Mouse (Mus musculus): Measurements from ENCODE around the gene Amotl2.
"Not testable (repeated sequence)": the region's sequence is repeated elsewhere in the genome, so short reads cannot be mapped to it uniquely, and the experiment has no call there.

Amotl2 gene

DNA sequence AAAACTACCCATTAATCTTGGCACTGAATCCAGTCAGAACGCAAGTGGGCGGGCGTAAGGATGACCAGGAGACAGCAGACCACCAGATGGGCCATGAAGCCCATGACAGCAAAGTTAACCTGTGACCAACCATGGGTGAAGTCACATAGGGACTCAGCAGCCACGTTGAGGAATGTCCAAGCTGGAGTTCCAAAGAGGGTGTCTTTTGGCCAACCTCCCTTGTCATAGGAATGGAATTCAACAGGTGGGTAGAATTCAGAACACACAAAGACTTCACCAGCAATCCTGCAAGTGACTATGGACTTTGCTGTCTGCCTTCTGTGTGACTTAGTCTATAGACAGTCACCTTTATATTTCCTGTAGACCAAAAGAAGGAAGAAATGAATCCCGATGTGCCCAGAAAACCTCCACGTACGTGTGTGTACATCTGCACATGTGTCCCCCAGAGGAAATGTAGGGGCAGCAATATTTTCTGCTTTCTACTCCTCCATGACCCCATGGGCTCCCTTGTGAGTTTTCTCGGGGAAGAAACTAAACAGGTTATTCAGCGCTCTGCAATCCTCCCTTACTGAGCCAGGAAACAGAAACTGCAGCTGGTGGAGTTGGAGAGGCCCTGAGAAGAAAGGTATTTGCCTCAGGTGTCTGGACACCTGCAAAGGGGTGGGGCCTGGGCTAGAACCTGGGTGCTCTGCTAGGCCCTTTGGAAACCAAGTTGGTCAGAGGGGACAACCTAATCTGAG is 17.7 kb downstream of the Amotl2 start:
- no peak for DNase-seq (ENCODE audit: low spot score in 2 of 2)

DNA sequence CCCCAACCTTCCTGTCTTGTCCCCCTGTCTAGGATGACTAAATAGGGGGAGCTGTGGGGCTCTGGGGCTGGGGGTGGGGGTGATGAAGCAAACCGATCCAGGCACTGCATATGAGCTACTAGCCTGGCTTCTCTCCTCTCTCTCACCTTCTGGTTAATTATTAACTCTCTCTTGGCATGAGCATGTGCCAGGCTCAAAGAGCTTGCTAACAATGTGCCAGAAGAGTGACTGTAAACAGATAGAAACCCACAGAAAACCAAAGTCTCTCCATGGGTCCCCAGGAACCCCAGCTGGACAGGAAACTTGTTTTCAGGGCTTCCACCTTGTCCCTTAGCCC is 18.2 kb downstream of the Amotl2 start:
- DNase-seq (ENCODE audit: low spot score in 2 of 2): no peak

DNA sequence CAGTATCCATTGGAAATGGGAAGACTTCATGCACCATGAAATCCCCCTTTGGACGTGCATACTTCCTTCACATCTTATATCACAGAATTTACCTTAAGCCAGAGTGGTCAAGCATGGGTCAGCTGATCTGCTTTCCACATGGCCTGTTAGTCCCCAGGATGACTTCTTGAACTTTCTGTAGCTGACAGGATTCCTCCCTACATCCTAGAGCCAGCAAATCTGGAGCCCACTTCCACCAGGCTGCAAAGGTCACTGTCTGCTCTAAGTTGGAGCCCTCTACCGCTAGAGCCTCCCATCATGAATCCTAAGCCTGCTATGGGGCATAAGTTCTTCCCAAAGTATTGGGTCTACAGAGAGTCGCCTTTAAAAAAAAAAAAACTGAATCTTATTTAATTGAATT is 18.8 kb downstream of the Amotl2 start:
- no peak for DNase-seq (ENCODE audit: low spot score in 2 of 2)

DNA sequence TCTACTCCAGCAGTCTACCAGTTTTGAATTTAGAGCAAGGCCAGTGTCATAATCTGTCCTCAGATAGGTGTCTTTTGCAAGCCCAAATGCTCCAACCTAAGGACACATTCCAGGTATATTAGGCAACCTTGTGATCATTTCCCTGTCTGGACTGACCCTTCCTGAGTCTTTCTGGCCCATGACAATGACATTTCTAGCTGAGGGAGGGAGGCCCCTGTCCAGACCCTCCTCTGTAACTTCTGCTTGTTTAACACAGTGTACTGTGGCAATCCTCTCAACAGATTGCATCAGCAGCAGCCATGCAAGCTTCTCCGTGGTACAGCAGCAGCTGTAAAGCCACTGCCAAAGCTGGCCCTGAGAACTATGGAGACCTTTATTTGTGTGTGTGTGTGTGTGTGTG is 19.5 kb downstream of the Amotl2 start:
- DNase-seq (ENCODE audit: low spot score in 2 of 2): no peak

DNA sequence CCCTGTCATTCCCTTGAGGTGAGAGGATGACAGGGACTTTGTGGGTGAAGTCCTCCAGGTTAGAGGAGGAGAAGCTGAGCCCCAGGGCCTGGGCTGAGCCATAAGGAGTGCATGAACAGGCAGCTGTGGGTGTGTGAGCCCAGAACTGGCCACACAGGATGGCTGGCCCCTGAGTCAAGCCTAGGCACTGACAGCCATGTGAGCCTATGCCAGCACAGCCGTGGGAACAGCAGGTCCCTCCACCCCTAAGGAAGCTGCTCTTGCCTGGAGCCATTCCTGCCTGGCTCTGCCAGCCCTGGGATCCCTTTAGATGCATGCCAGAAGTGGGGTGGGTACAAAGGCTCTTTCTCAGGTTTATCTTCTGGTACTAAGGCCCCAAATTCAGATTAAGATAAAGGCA is 20.9 kb downstream of the Amotl2 start:
- no peak for DNase-seq (ENCODE audit: low spot score in 2 of 2)

DNA sequence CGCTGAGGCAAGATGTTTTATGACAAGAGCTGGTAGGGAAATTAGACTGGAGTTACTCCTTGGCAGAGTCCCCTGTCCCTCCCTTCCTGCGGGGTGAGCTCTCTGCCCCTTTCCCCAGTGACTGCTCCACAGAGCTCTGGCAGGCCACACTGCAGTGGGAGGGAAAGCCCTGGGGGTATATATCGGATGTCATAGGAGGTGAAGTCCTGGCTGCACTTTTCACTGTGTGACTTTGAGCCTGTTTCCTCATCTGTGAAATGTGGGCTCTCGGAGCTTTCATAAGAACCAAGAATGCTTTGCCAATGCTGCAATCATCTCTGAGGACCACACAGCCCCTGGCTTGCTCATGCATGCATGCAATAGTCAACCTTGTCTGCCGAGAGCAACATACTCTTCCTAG is 30.3 kb downstream of the Amotl2 start:
- no peak for DNase-seq (ENCODE audit: low spot score in 2 of 2)

DNA sequence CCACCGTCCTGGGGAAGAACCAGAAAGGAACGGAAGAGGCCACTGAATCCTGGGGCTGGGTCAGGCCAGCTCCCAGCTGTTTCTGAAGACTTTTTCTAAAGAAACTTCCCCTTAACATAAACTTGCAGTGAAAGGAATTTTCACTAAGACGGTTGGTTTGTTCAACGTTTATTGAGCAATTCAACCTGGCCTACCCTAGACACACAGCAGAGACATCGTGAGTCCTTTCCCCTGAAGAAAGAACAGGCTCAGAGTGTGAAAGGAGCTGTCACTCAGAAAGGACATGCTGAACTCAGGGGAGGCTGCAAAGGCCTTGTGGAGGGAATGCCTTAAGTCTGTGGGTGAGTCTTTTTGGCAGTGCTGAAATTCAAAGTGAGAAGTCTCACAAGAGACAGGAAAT is 31.4 kb downstream of the Amotl2 start:
- DNase-seq (ENCODE audit: low spot score in 2 of 2): no peak

DNA sequence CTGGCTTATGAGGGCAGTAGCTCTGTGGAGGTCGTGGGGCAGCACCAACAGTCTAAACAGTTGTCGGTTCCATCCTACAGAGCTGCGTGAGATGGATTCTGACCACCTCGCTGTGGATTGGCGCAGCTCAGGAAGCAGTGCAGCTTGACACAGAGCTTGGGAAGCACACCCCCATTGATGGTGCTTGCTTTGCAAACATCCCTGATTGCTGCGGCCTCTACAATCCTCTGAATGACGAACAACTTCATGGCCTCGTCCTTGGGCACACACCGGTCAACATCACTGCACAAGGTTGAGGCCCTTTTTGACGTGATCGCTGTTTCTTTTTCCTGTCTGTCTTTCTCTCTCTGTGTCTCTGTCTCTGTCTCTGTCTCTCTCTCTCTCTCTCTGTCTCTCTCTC is 32.7 kb downstream of the Amotl2 start:
- DNase-seq (ENCODE audit: low spot score in 2 of 2): no peak

DNA sequence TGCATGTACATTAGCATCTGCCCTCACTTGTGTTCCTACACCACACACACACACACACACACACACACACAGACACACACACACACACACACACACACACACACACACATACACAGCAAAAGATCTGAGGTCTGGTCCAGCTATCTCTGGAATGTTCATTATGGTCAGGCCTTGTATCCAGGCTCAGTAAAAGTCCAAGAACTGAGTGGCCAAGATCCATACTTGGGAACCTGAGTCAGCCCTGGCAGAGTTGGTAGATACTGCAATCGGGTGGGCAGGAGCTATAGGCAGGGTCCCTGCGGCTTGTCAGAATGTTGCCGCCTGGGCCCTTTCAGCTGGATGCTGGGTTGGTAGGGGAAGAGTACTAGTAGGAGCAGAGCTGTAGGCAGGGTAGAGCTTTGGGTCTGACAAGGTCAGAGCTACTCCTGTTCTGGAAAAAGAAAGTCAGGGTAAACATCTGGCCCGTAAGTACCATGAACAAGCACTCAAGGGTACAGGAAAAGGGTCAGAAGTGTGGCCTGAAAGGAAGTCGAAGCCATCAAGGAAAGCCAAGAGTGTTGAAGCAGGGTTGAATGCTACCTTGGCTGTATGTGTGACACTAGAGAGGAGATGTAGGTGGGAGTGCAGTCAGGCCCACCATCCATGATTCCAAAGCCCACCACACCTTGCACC is 35.3 kb downstream of the Amotl2 start:
- DNase-seq (ENCODE audit: low spot score in 2 of 2): no peak

DNA sequence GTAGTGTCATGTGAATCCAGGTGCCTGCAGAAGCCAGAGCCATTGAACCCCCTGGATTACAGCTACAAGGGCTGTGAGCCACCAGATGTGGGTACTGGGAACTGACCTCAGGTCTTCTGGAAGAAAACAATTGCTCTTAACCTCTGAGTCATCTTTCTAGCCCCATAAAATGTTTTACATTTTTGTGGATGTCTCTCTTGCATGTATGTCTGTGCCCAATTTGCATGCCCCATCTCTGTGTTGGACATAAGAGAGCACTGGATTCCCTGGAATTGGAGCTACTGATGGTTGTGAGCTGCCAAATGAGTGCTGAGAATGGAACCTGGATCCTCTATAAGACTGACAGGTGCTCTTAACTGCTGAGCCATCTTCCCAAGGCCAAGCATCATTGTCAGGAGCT is 36.8 kb downstream of the Amotl2 start:
- no peak for DNase-seq (ENCODE audit: low spot score in 2 of 2)

DNA sequence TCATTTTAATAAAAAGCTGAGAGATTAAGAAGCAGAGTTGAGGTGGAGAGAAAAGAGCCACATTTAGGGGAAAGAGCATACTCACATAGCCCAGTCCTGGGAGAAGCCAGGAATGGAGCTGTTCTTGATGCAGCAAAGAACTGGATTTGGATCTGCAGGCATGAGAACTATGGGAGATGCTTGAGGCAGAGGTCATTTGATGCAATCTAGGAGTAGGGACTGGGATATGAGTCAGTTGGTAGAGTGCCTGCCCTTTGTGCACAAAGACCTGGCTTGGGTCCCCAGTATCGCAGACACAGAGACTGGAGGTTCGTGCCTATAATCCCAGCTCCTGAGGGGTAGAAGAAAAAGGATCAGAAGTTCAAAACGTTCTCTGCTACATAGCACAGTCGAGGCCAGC is 38.7 kb downstream of the Amotl2 start:
- DNase-seq (ENCODE audit: low spot score in 2 of 2): no peak

DNA sequence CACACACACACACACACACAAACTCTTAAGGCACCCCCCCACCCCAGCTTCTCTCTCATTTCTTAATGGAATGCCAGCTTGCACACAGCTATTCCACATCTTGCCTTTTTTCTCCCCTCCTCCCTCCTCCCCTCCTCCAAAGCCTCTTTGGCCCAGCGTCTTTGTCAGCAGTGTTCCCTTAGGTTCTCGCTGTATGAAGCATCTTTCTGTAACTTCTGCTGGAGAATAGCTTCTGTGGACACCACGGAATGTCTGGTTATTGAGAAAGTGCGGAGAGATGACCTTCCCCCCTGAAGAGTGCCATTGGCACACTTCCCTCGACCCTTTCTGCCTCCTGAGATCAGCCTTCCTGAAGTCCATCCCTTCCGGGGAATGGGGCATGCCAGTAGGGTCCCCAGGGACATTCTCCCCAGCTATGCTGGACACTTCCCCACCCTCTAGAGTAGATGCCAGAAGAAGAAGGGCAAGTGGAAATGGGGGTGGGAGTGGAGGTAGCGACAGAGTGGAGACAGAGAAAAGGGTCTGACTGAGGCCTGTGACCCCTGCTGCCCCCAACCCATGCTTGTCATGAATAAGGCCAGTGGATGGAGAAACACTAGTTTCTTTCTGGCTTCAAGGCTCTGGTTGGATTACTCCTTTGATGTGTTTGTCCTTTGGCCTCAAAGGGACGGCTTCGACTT is 39.3 kb downstream of the Amotl2 start:
- no peak for DNase-seq (ENCODE audit: low spot score in 2 of 2)

DNA sequence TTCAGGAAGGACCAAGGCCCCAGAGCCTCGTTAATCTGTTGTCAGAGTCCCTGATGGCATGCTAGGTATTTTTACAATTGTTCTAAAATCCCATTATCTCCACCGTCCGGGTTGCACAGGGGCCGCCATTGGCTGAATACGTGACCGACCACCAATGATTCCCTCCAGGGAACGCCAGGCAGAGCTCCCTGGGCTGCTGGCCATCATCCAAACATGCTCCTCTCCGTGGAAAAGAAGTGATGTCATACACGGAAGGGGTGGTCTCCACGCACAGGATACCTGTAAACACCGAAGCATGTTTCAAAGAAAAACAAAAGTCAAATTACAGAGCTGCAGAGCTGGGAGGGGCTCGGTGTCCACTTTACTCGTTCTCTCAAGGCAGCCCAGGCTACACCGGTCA is 39.9 kb downstream of the Amotl2 start:
- no peak for DNase-seq (ENCODE audit: low spot score in 2 of 2)

DNA sequence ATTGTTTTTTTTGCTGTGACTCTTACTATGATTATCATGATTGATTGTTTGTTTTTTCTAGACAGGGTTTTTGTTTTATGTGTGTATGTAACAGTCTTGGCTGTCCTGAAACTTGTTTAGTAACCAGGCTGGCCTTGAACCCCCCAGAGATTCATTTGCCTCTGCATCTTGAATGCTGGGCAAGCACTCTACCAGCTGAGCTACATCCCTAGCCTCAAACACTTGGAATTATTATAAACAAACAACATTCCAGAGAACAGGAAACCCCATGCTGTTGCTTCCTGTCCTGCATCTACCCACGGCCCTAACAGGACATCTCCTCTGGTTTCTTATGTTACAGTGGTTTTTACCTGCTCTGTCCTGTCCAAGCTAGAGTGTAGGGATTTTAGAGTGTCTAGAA is 42.4 kb downstream of the Amotl2 start:
- DNase-seq (ENCODE audit: low spot score in 2 of 2): no peak

DNA sequence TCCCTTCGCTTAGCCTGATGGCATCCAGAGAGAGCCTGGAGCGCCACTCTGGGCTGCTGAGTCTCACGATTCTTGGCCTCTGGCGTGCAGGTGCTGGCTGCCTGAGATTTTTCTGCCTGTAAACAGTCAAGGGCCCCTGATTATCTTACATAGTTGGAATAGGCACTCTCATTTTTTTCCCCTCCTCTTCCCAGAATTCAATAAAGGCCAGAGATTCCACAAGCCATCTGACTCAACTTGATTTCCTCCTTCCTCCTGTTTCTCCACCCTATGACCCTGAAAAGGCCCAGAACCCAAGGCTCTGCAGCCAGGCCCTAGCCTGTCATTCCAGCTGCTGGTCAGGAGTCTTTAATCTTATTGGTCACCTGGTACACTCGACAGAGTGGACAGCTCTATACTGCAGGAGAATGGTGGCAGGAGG is 43.1 kb downstream of the Amotl2 start:
- DNase-seq (ENCODE audit: low spot score in 2 of 2): no peak

DNA sequence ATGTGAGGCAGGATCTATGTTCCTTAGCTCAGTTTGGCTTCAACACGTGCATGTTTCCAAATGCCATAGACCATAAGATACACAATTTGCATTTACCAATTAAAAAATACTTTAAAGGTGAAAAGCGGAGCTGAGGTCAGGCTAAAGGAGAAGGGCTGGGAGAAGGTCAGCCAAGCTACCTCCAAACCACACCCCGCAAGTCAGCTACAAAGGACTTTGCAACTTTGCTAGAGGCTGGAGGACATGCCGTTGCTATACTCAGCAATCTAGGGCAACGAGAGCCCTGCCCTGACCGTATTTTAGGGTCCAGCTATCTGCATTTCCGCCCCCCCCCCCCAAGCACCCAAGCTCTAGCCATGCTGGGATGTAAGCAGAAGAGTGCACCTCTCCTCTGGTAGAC is 45.1 kb downstream of the Amotl2 start:
- no peak for DNase-seq (ENCODE audit: low spot score in 2 of 2)

DNA sequence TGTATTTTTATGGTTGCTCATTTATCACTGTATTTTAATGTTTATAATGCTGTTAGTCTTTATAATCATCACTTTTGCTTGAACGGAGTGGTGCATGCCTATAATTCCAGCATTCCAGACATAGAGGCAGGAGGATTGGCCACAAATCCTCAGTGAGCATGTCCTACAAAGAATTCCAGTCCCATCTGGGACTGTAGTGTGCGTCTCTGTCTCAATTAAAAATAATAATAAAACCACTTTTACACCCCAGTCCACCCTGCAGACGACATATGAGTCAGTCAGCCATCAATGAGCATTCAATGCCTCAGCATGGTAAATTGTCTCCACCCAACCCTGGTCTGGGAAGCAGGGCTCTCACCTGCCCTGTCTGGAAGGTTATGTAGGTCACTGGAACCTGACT is 46.4 kb downstream of the Amotl2 start:
- no peak for DNase-seq (ENCODE audit: low spot score in 2 of 2)

DNA sequence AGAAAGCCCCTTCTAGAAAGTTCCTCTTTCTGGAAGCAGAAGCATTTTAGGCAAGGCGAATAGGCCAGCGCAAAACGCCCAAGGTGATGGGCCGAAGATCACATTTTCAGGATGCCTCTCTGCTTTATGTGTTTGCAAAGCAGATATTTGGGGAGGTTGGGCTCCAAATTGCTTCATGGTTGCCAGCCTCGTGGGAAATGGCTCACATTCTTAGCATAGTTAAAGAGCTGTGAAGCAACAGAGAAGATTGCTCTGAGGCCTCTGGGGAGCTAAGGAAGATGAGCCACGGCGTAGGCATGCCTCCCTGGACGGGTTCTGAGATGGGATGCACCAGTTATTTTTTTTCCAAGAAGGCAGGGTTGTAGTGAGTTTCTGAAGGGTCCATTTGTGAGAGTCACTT is 47.0 kb downstream of the Amotl2 start:
- DNase-seq (ENCODE audit: low spot score in 2 of 2): no peak

DNA sequence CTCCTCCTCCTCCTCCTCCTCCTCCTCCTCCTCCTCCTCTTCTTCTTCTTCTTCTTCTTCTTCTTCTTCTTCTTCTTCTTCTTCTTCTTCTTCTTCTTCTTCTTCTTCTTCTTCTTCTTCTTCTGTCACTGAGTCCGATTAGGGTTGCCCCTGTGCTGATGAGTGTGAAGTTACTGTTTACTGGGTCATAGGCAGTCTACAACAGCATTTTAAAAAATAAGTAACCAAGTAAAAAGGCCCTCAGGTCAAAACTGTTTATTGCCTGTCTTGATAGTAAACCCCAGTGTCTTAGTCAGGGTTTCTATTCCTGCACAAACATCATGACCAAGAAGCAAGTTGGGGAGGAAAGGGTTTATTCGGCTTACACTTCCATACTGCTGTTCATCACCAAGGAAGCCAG is 48.1 kb downstream of the Amotl2 start:
- not testable (repeated sequence) for DNase-seq (ENCODE audit: low spot score in 2 of 2)

DNA sequence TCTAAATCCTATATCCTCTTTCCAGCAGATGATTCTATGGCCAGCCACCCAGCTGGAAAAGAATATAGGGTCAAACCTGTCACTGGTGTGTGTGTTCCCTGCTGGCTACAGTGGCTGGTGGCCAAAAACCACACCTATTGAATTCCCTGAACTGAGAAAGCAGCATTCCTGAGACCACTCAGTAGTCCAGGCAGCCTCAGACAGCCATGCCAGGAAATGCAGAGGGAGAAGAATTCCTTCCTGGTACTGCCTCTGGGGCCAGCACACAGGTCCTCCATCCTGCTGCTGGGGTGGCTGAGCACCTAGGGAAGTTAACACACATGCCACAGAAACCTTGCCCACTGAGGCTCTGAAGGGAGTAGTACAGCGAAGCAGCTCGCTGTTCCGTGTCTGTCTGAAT is 50.3 kb downstream of the Amotl2 start:
- DNase-seq (ENCODE audit: low spot score in 2 of 2): no peak

DNA sequence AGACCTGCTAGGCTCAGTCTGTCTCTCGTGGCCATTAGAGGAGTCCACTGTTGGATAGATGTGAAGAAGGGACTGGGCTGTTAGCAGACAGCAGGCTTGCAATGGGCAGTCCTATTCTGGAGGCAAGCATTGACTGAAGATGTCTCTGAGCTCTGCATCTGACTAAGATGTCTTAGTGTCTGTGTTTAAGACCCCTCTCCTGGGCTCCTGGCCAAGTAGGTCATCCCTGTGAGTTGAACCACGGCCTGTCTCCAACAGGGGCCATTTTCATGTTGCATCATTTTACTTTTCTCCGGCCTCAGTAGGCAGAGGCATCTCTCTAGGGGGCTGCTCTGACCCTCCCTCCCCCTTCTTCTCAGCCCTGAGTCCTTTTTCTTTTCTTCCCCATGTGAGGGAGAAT is 52.8 kb downstream of the Amotl2 start:
- DNase-seq (ENCODE audit: low spot score in 2 of 2): no peak

DNA sequence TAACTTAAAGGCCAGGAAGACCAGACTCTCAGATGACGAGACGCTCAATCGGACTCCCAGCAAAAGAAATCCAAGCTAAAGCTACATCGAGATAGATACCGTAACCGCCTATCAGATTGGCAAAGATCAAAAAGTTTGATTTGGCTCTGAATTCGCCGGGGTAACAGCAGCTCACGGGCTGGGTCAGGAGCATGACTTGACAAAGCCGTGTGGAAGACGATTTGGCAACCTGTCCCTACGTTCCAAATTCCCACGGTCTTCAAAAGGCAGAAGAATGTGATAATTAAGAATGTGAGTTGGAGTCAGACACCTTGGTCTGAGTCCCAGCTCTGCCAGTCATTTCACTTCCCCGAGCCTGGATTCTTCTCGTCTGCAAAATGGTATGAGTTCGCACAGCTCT is 53.7 kb downstream of the Amotl2 start:
- DNase-seq (ENCODE audit: low spot score in 2 of 2): no peak

DNA sequence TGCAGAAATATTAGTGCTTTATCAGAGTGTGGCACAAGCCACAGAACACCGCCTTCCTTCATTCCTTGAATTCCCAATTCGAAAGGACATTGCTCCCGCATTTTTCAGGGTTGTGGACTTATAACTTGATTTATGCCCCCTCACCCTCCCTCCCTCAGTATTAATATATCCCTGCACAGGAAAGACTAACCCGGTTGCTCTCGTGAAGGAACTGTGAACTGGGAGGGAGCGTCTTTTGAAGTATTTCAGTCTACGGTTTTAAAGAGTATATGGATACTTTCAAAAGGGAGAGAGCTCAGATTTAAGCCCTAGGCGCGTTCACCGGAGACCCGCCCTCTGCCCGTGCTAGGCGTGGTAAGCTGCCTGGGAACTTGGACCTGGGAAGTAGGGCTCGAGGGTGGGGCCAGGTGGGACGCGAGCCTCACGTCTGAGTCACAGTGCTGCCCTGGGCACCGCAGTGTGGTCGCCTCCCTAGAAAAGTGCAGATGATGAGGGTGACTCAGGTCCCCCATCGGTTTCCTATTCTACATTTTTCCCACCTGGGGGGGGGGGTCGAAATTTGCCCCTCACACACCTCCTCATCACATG is 54.9 kb downstream of the Amotl2 start:
- no peak for DNase-seq (ENCODE audit: low spot score in 2 of 2)
